Mouse (Mus musculus) embryonic facial prominence, embryonic 12.5 days (tissue): ENCODE measurements around the gene Ampd3. TPM values are rescaled to one million over a fixed set of nuclear protein-coding genes. Genes with fewer than 3 reads are reported as not detected.

Experiments used
- ATAC-seq: fragments of 200-750 bp; cut with Nextera tagmentation; 2 replicates; pipeline ENCODE4 v1.8.0; 2017; ENCODE audit not compliant: insufficient number of reproducible peaks, insufficient read depth, low FRiP score, low TSS enrichment
- H3K27ac ChIP-seq: fragments of 300-500 bp; sonication (generic); 2 replicates; pipeline ENCODE4 v1.5.1; 2016; ENCODE audit warnings: mild to moderate bottlenecking
- H3K27me3 ChIP-seq: fragments of 300-500 bp; sonication (generic); 2 replicates; pipeline ENCODE4 v1.6.1; 2016; ENCODE audit warnings: mild to moderate bottlenecking, moderate library complexity
- H3K36me3 ChIP-seq: fragments of 300-500 bp; sonication (generic); 2 replicates; pipeline ENCODE4 v1.6.1; 2016; ENCODE audit warnings: mild to moderate bottlenecking
- H3K4me1 ChIP-seq: fragments of 300-500 bp; sonication (generic); 2 replicates; pipeline ENCODE4 v1.6.1; 2016
- H3K4me2 ChIP-seq: fragments of 300-500 bp; sonication (generic); replicated peaks from 2 replicates; pipeline ENCODE4 v1.6.1; 2016; ENCODE audit warnings: mild to moderate bottlenecking, moderate library complexity
- H3K4me3 ChIP-seq: fragments of 300-500 bp; sonication (generic); 2 replicates; pipeline ENCODE4 v1.5.1; 2016; ENCODE audit warnings: mild to moderate bottlenecking
- H3K9ac ChIP-seq: fragments of 300-500 bp; sonication (generic); 2 replicates; pipeline ENCODE4 v1.6.1; 2016; ENCODE audit warnings: mild to moderate bottlenecking, moderate library complexity
- H3K9me3 ChIP-seq: fragments of 300-500 bp; sonication (generic); 2 replicates; pipeline ENCODE4 v1.6.1; 2016; ENCODE audit warnings: mild to moderate bottlenecking, moderate library complexity
- WGBS: fragments of 180-500 bp; shearing (Covaris S2); methylation state at CpG from one replicate; pipeline ENCODE4 v1.1.7; 2016; 5-methylcytosine and 5-hydroxymethylcytosine counted together
- polyA plus RNA-seq: library from polyadenylated mRNA; unstranded; fragments of >200 nt; fragmentation: Nextera tagmentation; extraction: Ambion mirVana; gene quantifications from 2 replicates; pipeline ENCODE4 v1.2.1, GENCODE M21; 2016

Gene Ampd3
- polyA plus RNA-seq, 1 experiment from 2014 or later: 3.2 TPM

GRCm38 (mm10) chr7:110784965-110785364, 17.0 kb downstream of the Ampd3 start:
- H3K27me3 ChIP-seq: no peaks in the 10 kb centered on the region
- peaks cover 30% of the 10 kb centered on the region for H3K4me1 ChIP-seq
- H3K27ac ChIP-seq: peak overlapping the region; percentile 47; the same call in 1 of the 2 replicates
- H3K4me3 ChIP-seq: no peak overlapping the region
- no peak overlapping the region for H3K4me2 ChIP-seq
- H3K9me3 ChIP-seq: no peaks in the 10 kb centered on the region
- no peak overlapping the region for H3K9ac ChIP-seq
- ATAC-seq: no peak
- no peaks in the 10 kb centered on the region for H3K36me3 ChIP-seq
- WGBS: 50% methylated on average over 8 of the region's 8 CpGs

- no peak overlapping the region for H3K4me3 ChIP-seq
- 47% methylated on average over 3 of the region's 3 CpGs for WGBS
- H3K27me3 ChIP-seq: no peaks in the 10 kb centered on the region
- no peak overlapping the region for H3K9ac ChIP-seq
- H3K27ac ChIP-seq: no peak overlapping the region
- H3K4me2 ChIP-seq: no peak overlapping the region
- peaks cover 29% of the 10 kb centered on the region for H3K4me1 ChIP-seq
- no peak for ATAC-seq
- no peaks in the 10 kb centered on the region for H3K9me3 ChIP-seq
- no peaks in the 10 kb centered on the region for H3K36me3 ChIP-seq
Measured at GRCm38 (mm10) chr7:110785741-110786146, 17.7 kb downstream of the Ampd3 start.

GRCm38 (mm10) chr7:110787310-110787709, 19.3 kb downstream of the Ampd3 start:
- 75% methylated on average over 6 of the region's 6 CpGs for WGBS
- Histone ChIP-seq H3K9ac (no peak overlapping the region), H3K36me3 (no peaks in the 10 kb centered on the region), H3K4me2 (no peak overlapping the region), H3K27me3 (no peaks in the 10 kb centered on the region), H3K9me3 (no peaks in the 10 kb centered on the region), H3K4me1 (peaks cover 14% of the 10 kb centered on the region), H3K4me3 (no peak overlapping the region), H3K27ac (no peak overlapping the region)
- no peak for ATAC-seq

GRCm38 (mm10) chr7:110790878-110791277, 22.9 kb downstream of the Ampd3 start:
- Histone ChIP-seq H3K9ac (no peak overlapping the region), H3K9me3 (no peaks in the 10 kb centered on the region), H3K27ac (no peak overlapping the region), H3K36me3 (no peaks in the 10 kb centered on the region), H3K4me3 (no peak overlapping the region), H3K4me1 (no peaks in the 10 kb centered on the region; the same call in 1 of the 2 replicates), H3K4me2 (no peak overlapping the region), H3K27me3 (no peaks in the 10 kb centered on the region)
- 90% methylated on average over 8 of the region's 8 CpGs for WGBS
- ATAC-seq: no peak

- ATAC-seq: no peak
- no peak overlapping the region for H3K9ac ChIP-seq
- WGBS: 84% methylated on average over 5 of the region's 5 CpGs
- H3K27ac ChIP-seq: no peak overlapping the region
- no peak overlapping the region for H3K4me3 ChIP-seq
- no peaks in the 10 kb centered on the region for H3K36me3 ChIP-seq
- H3K4me2 ChIP-seq: no peak overlapping the region
- no peaks in the 10 kb centered on the region for H3K27me3 ChIP-seq
- H3K4me1 ChIP-seq: no peaks in the 10 kb centered on the region
- H3K9me3 ChIP-seq: no peaks in the 10 kb centered on the region
Measured at GRCm38 (mm10) chr7:110792201-110792600, 24.2 kb downstream of the Ampd3 start.

GRCm38 (mm10) chr7:110792834-110793233, 24.8 kb downstream of the Ampd3 start:
- no peaks in the 10 kb centered on the region for H3K9me3 ChIP-seq
- no peak overlapping the region for H3K4me3 ChIP-seq
- WGBS: 75% methylated on average over 2 of the region's 2 CpGs
- H3K4me1 ChIP-seq: no peaks in the 10 kb centered on the region
- no peak for ATAC-seq
- no peak overlapping the region for H3K9ac ChIP-seq
- no peak overlapping the region for H3K27ac ChIP-seq
- H3K4me2 ChIP-seq: no peak overlapping the region
- no peaks in the 10 kb centered on the region for H3K36me3 ChIP-seq
- H3K27me3 ChIP-seq: no peaks in the 10 kb centered on the region

GRCm38 (mm10) chr7:110794722-110795121, 26.7 kb downstream of the Ampd3 start:
- no peak overlapping the region for H3K4me3 ChIP-seq
- no peaks in the 10 kb centered on the region for H3K27me3 ChIP-seq
- 0 out of 2 replicates have a peak, but pooled peaks cover 4% of the 10 kb centered on the region for H3K4me1 ChIP-seq
- no peak overlapping the region for H3K27ac ChIP-seq
- no peak overlapping the region for H3K4me2 ChIP-seq
- H3K36me3 ChIP-seq: no peaks in the 10 kb centered on the region
- no peaks in the 10 kb centered on the region for H3K9me3 ChIP-seq
- 76% methylated on average over 4 of the region's 4 CpGs for WGBS
- H3K9ac ChIP-seq: no peak overlapping the region
- ATAC-seq: no peak

- no peak overlapping the region for H3K4me2 ChIP-seq
- H3K9me3 ChIP-seq: no peaks in the 10 kb centered on the region
- no peak overlapping the region for H3K9ac ChIP-seq
- 65% methylated on average over 12 of the region's 12 CpGs for WGBS
- H3K27ac ChIP-seq: no peak overlapping the region
- ATAC-seq: no peak
- H3K4me1 ChIP-seq: 0 out of 2 replicates have a peak, but pooled peaks cover 4% of the 10 kb centered on the region
- H3K36me3 ChIP-seq: no peaks in the 10 kb centered on the region
- no peaks in the 10 kb centered on the region for H3K27me3 ChIP-seq
- no peak overlapping the region for H3K4me3 ChIP-seq
Measured at GRCm38 (mm10) chr7:110796367-110797051, 28.5 kb downstream of the Ampd3 start.

- WGBS: 84% methylated on average over 11 of the region's 11 CpGs
- H3K9me3 ChIP-seq: no peaks in the 10 kb centered on the region
- no peak overlapping the region for H3K9ac ChIP-seq
- no peak for ATAC-seq
- no peak overlapping the region for H3K27ac ChIP-seq
- 0 out of 2 replicates have a peak, but pooled peaks cover 4% of the 10 kb centered on the region for H3K4me1 ChIP-seq
- H3K27me3 ChIP-seq: no peaks in the 10 kb centered on the region
- H3K36me3 ChIP-seq: no peaks in the 10 kb centered on the region
- no peak overlapping the region for H3K4me3 ChIP-seq
- no peak overlapping the region for H3K4me2 ChIP-seq
Measured at GRCm38 (mm10) chr7:110797722-110798409, 29.9 kb downstream of the Ampd3 start.

- no peak overlapping the region for H3K27ac ChIP-seq
- ATAC-seq: no peak
- H3K9me3 ChIP-seq: no peaks in the 10 kb centered on the region
- H3K4me3 ChIP-seq: no peak overlapping the region
- H3K27me3 ChIP-seq: no peaks in the 10 kb centered on the region
- H3K4me1 ChIP-seq: 0 out of 2 replicates have a peak, but pooled peaks cover 4% of the 10 kb centered on the region
- no peaks in the 10 kb centered on the region for H3K36me3 ChIP-seq
- H3K9ac ChIP-seq: no peak overlapping the region
- WGBS: 2% methylated on average over 4 of the region's 4 CpGs
- H3K4me2 ChIP-seq: no peak overlapping the region
Measured at GRCm38 (mm10) chr7:110801028-110801427, 33.0 kb downstream of the Ampd3 start.

GRCm38 (mm10) chr7:110803131-110803530, 35.1 kb downstream of the Ampd3 start:
- no peak overlapping the region for H3K4me2 ChIP-seq
- no peaks in the 10 kb centered on the region for H3K9me3 ChIP-seq
- ATAC-seq: no peak
- no peak overlapping the region for H3K27ac ChIP-seq
- H3K27me3 ChIP-seq: no peaks in the 10 kb centered on the region
- H3K4me3 ChIP-seq: no peak overlapping the region
- WGBS: 92% methylated on average over 10 of the region's 10 CpGs
- H3K9ac ChIP-seq: no peak overlapping the region
- 0 out of 2 replicates have a peak, but pooled peaks cover 4% of the 10 kb centered on the region for H3K4me1 ChIP-seq
- H3K36me3 ChIP-seq: no peaks in the 10 kb centered on the region

- no peak for ATAC-seq
- Histone ChIP-seq H3K27ac (no peak overlapping the region), H3K36me3 (no peaks in the 10 kb centered on the region), H3K9ac (no peak overlapping the region), H3K9me3 (no peaks in the 10 kb centered on the region), H3K4me2 (no peak overlapping the region), H3K27me3 (no peaks in the 10 kb centered on the region), H3K4me3 (no peak overlapping the region), H3K4me1 (0 out of 2 replicates have a peak, but pooled peaks cover 3% of the 10 kb centered on the region)
- WGBS: 81% methylated on average over 3 of the region's 3 CpGs
Measured at GRCm38 (mm10) chr7:110804266-110804665, 36.3 kb downstream of the Ampd3 start.
